Mouse (Mus musculus): ENCODE data around the gene Adam1a.

DNA sequence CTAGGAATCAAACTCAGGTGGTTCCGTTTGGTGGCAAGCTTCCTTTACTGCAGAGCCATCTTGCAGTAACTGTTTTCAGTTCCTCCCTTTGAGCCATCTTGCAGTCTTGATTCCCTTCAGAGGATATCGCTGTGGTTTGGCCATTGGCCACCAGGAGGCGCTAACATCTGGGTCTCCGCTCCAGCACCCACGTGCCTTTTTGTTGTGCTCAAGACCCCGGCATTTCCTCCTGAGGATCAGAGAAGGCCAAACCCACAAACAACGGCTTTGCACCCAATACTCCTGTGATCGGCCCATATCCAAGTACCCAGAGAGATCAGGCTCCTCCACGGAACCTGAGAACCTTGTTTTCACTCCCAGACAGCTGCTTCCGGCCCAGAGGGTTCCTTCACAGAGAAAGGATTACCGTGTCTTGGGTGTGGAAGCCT is 19.2 kb upstream of the Adam1a start:
- peak; percentile 95 for TF ChIP-seq CTCF (IDR thresholded peaks at IDR 0.05; ENCODE audit: low read depth)
- no peak for TF ChIP-seq EP300 (IDR thresholded peaks at IDR 0.05; ENCODE audit: low read depth)

All from liver, embryonic 14.5 days (tissue).